Mouse (Mus musculus): ENCODE data around the gene Gm43064. TPM values are rescaled to one million over a fixed set of nuclear protein-coding genes. Genes with fewer than 3 reads are reported as not detected.

The Gm43064 gene
- polyA plus RNA-seq, 1 experiment from 2014 or later = 0.17 TPM

GRCm38 (mm10) chr3:103853804-103854203, 44.4 kb downstream of the Gm43064 start:
- H3K27me3 ChIP-seq (replicated peaks; ENCODE audit: control insufficient read depth, insufficient read depth, low read length) = no peaks in the 10 kb centered on the region
- H3K4me3 ChIP-seq (ENCODE audit: low read depth, low read length) = no peak overlapping the region
- peak; percentile 41 for DNase-seq (ENCODE audit: low spot score)
- no peak overlapping the region for H3K4me2 ChIP-seq (ENCODE audit: low read depth, low read length)
- WGBS = 43% methylated on average over 8 of the region's 8 CpGs
- no peaks in the 10 kb centered on the region for H3K4me1 ChIP-seq (ENCODE audit: control insufficient read depth, insufficient read depth, low read length)
- no peaks in the 10 kb centered on the region for H3K36me3 ChIP-seq (ENCODE audit: control insufficient read depth, insufficient read depth, low read length)
- no peak overlapping the region for H3K27ac ChIP-seq (replicated peaks; ENCODE audit: low read depth, low read length)
- no peaks in the 10 kb centered on the region for H3K9me3 ChIP-seq (ENCODE audit: control insufficient read depth, low read length)
- no peak overlapping the region for H3K9ac ChIP-seq (ENCODE audit: low read depth, low read length)
- ATAC-seq (ENCODE audit: low read depth) = no peak

GRCm38 (mm10) chr3:103857036-103857805, 47.8 kb downstream of the Gm43064 start:
- WGBS = 89% methylated on average over 7 of the region's 7 CpGs
- DNase-seq (ENCODE audit: low spot score) = no peak
- Histone ChIP-seq H3K9ac (ENCODE audit: low read depth, low read length) (no peak overlapping the region), H3K9me3 (ENCODE audit: control insufficient read depth, low read length) (no peaks in the 10 kb centered on the region), H3K27ac (replicated peaks; ENCODE audit: low read depth, low read length) (no peak overlapping the region), H3K4me1 (ENCODE audit: control insufficient read depth, insufficient read depth, low read length) (no peaks in the 10 kb centered on the region), H3K4me2 (ENCODE audit: low read depth, low read length) (no peak overlapping the region), H3K4me3 (ENCODE audit: low read depth, low read length) (no peak overlapping the region), H3K36me3 (ENCODE audit: control insufficient read depth, insufficient read depth, low read length) (no peaks in the 10 kb centered on the region), H3K27me3 (replicated peaks; ENCODE audit: control insufficient read depth, insufficient read depth, low read length) (no peaks in the 10 kb centered on the region)
- no peak for ATAC-seq (ENCODE audit: low read depth)

GRCm38 (mm10) chr3:103857977-103858563, 48.7 kb downstream of the Gm43064 start:
- Histone ChIP-seq H3K27ac (replicated peaks; ENCODE audit: low read depth, low read length) (no peak overlapping the region), H3K9ac (ENCODE audit: low read depth, low read length) (no peak overlapping the region), H3K27me3 (replicated peaks; ENCODE audit: control insufficient read depth, insufficient read depth, low read length) (no peaks in the 10 kb centered on the region), H3K4me2 (ENCODE audit: low read depth, low read length) (no peak overlapping the region), H3K9me3 (ENCODE audit: control insufficient read depth, low read length) (no peaks in the 10 kb centered on the region), H3K36me3 (ENCODE audit: control insufficient read depth, insufficient read depth, low read length) (no peaks in the 10 kb centered on the region), H3K4me3 (ENCODE audit: low read depth, low read length) (no peak overlapping the region), H3K4me1 (ENCODE audit: control insufficient read depth, insufficient read depth, low read length) (no peaks in the 10 kb centered on the region)
- 89% methylated on average over 6 of the region's 6 CpGs for WGBS
- DNase-seq (ENCODE audit: low spot score) = no peak
- ATAC-seq (ENCODE audit: low read depth) = no peak

- Histone ChIP-seq H3K27me3 (replicated peaks; ENCODE audit: control insufficient read depth, insufficient read depth, low read length) (no peaks in the 10 kb centered on the region), H3K4me3 (ENCODE audit: low read depth, low read length) (no peak within 1 kb of the TSS), H3K4me2 (ENCODE audit: low read depth, low read length) (no peak within 1 kb of the TSS), H3K9ac (ENCODE audit: low read depth, low read length) (no peak within 1 kb of the TSS), H3K9me3 (ENCODE audit: control insufficient read depth, low read length) (no peaks in the 10 kb centered on the region), H3K27ac (replicated peaks; ENCODE audit: low read depth, low read length) (no peak within 1 kb of the TSS), H3K4me1 (ENCODE audit: control insufficient read depth, insufficient read depth, low read length) (no peaks in the 10 kb centered on the region), H3K36me3 (ENCODE audit: control insufficient read depth, insufficient read depth, low read length) (no peaks in the 10 kb centered on the region)
- DNase-seq (ENCODE audit: low spot score) (no peak), ATAC-seq (ENCODE audit: low read depth) (no peak)
- 63% methylated on average over 12 of the region's 12 CpGs for WGBS
Measured at GRCm38 (mm10) chr3:103858881-103859801, 49.8 kb downstream of the Gm43064 start, which contains the start of gene Ptpn22. Gene Ptpn22, plus strand, starts transcription at chr3:103859795.

GRCm38 (mm10) chr3:103859851-103860391, 50.5 kb downstream of the Gm43064 start:
- no peak overlapping the region for H3K27ac ChIP-seq (replicated peaks; ENCODE audit: low read depth, low read length)
- 63% methylated on average over 6 of the region's 6 CpGs for WGBS
- H3K9ac ChIP-seq (ENCODE audit: low read depth, low read length) = no peak overlapping the region
- H3K4me2 ChIP-seq (ENCODE audit: low read depth, low read length) = no peak overlapping the region
- H3K4me3 ChIP-seq (ENCODE audit: low read depth, low read length) = no peak overlapping the region
- H3K36me3 ChIP-seq (ENCODE audit: control insufficient read depth, insufficient read depth, low read length) = no peaks in the 10 kb centered on the region
- H3K27me3 ChIP-seq (replicated peaks; ENCODE audit: control insufficient read depth, insufficient read depth, low read length) = no peaks in the 10 kb centered on the region
- H3K9me3 ChIP-seq (ENCODE audit: control insufficient read depth, low read length) = no peaks in the 10 kb centered on the region
- H3K4me1 ChIP-seq (ENCODE audit: control insufficient read depth, insufficient read depth, low read length) = no peaks in the 10 kb centered on the region
- DNase-seq (ENCODE audit: low spot score) = peak; percentile 69
- peak; percentile 26; the same call in 1 of the 2 replicates for ATAC-seq (ENCODE audit: low read depth)

GRCm38 (mm10) chr3:103862721-103863220, 53.4 kb downstream of the Gm43064 start:
- Histone ChIP-seq H3K9ac (ENCODE audit: low read depth, low read length) (no peak overlapping the region), H3K36me3 (ENCODE audit: control insufficient read depth, insufficient read depth, low read length) (no peaks in the 10 kb centered on the region), H3K27me3 (replicated peaks; ENCODE audit: control insufficient read depth, insufficient read depth, low read length) (no peaks in the 10 kb centered on the region), H3K9me3 (ENCODE audit: control insufficient read depth, low read length) (no peaks in the 10 kb centered on the region), H3K4me1 (ENCODE audit: control insufficient read depth, insufficient read depth, low read length) (no peaks in the 10 kb centered on the region), H3K27ac (replicated peaks; ENCODE audit: low read depth, low read length) (no peak overlapping the region), H3K4me3 (ENCODE audit: low read depth, low read length) (no peak overlapping the region), H3K4me2 (ENCODE audit: low read depth, low read length) (no peak overlapping the region)
- DNase-seq (ENCODE audit: low spot score) (no peak), ATAC-seq (ENCODE audit: low read depth) (no peak)
- WGBS = 74% methylated on average over 4 of the region's 4 CpGs

- Histone ChIP-seq H3K27me3 (replicated peaks; ENCODE audit: control insufficient read depth, insufficient read depth, low read length) (no peaks in the 10 kb centered on the region), H3K9ac (ENCODE audit: low read depth, low read length) (no peak overlapping the region), H3K9me3 (ENCODE audit: control insufficient read depth, low read length) (no peaks in the 10 kb centered on the region), H3K4me3 (ENCODE audit: low read depth, low read length) (no peak overlapping the region), H3K4me2 (ENCODE audit: low read depth, low read length) (no peak overlapping the region), H3K4me1 (ENCODE audit: control insufficient read depth, insufficient read depth, low read length) (no peaks in the 10 kb centered on the region), H3K36me3 (ENCODE audit: control insufficient read depth, insufficient read depth, low read length) (no peaks in the 10 kb centered on the region), H3K27ac (replicated peaks; ENCODE audit: low read depth, low read length) (no peak overlapping the region)
- no peak for DNase-seq (ENCODE audit: low spot score)
- ATAC-seq (ENCODE audit: low read depth) = no peak
- 86% methylated on average over 6 of the region's 6 CpGs for WGBS
Measured at GRCm38 (mm10) chr3:103864200-103864599, 54.8 kb downstream of the Gm43064 start.

- Histone ChIP-seq H3K4me3 (ENCODE audit: low read depth, low read length) (no peak overlapping the region), H3K27ac (replicated peaks; ENCODE audit: low read depth, low read length) (no peak overlapping the region), H3K4me1 (ENCODE audit: control insufficient read depth, insufficient read depth, low read length) (no peaks in the 10 kb centered on the region), H3K27me3 (replicated peaks; ENCODE audit: control insufficient read depth, insufficient read depth, low read length) (no peaks in the 10 kb centered on the region), H3K36me3 (ENCODE audit: control insufficient read depth, insufficient read depth, low read length) (no peaks in the 10 kb centered on the region), H3K9me3 (ENCODE audit: control insufficient read depth, low read length) (no peaks in the 10 kb centered on the region), H3K4me2 (ENCODE audit: low read depth, low read length) (no peak overlapping the region), H3K9ac (ENCODE audit: low read depth, low read length) (no peak overlapping the region)
- no peak for ATAC-seq (ENCODE audit: low read depth)
- 84% methylated on average over 5 of the region's 5 CpGs for WGBS
- no peak for DNase-seq (ENCODE audit: low spot score)
Measured at GRCm38 (mm10) chr3:103867424-103867971, 58.1 kb downstream of the Gm43064 start.

Measured in embryonic facial prominence, embryonic 14.5 days (tissue).